Mouse (Mus musculus): ENCODE measurements at regions not wholly inside any gene's neighbourhood (a gene's known extent, or its start where the extent isn't known, plus 50 kb on each side); places are given as distances from the start of the nearest gene placed in this dataset.
"Not testable (repeated sequence)": the region's sequence is repeated elsewhere in the genome, so short reads cannot be mapped to it uniquely, and the experiment has no call there.

GRCm38 (mm10) chr9:88266346-88266745, 60.7 kb upstream of the Nt5e start:
- H3K4me3 ChIP-seq; H3K27me3 ChIP-seq (ENCODE audit: low read depth, poor library complexity, severe bottlenecking); H3K36me3 ChIP-seq; H3K4me1 ChIP-seq; H3K9me3 ChIP-seq (replicated peaks); H3K27ac ChIP-seq (replicated peaks); DNase-seq (ENCODE audit: low spot score): not testable (repeated sequence)
- WGBS = 86% methylated on average over 1 of the region's 1 CpGs

DNA sequence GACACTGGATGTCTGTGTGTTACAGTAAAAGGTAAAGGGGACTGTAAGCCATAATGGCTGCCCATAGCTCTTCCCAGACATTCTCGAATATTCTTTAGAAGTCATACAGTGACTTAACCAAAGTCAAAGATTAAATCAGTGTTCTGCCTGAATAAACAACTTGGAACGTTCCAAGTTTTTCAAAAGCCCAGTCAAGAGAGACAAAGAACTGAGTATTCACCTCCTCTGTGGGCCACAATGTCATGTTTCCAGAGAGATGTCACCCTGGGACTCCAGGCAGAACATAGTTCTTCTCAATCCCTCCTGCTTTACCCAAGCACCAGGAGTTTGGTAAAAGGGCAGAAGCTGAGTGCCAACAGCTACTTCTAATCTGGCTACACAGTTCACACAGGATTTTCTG, 58.2 kb upstream of the Nt5e start:
- Histone ChIP-seq H3K9me3 (replicated peaks) (no peaks in the 10 kb centered on the region), H3K36me3 (no peaks in the 10 kb centered on the region), H3K27ac (replicated peaks) (no peak overlapping the region), H3K4me1 (no peaks in the 10 kb centered on the region), H3K27me3 (ENCODE audit: low read depth, poor library complexity, severe bottlenecking) (no peaks in the 10 kb centered on the region), H3K4me3 (no peak overlapping the region)
- 86% methylated on average over 2 of the region's 2 CpGs for WGBS
- DNase-seq (ENCODE audit: low spot score) = no peak

- H3K4me3 ChIP-seq = no peak overlapping the region
- no peaks in the 10 kb centered on the region for H3K9me3 ChIP-seq (replicated peaks)
- 91% methylated on average over 5 of the region's 5 CpGs for WGBS
Observed at GRCm38 (mm10) chr9:88269216-88269615, 57.8 kb upstream of the Nt5e start.

DNA sequence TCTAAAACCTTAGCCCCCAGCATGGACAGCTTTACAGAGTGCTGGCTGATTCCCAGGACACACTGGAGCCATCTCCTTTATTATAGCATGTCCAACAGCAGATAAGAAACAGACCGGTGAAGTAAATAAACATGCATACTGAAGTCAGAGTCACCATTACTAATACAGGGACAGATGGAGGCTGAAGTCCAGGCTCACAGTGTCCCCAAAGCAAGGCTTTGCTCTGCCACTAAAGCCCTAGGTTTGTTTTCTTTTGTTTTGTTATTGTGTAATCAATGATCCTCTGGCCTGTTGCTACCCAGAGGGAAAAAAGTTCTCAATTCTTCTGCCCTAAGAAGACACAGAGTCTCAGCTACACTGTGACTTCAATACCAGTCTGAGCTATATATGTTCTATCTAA, 56.2 kb upstream of the Nt5e start:
- Histone ChIP-seq H3K9me3 (replicated peaks) (no peaks in the 10 kb centered on the region), H3K4me3 (no peak overlapping the region), H3K27ac (replicated peaks) (no peak overlapping the region), H3K36me3 (no peaks in the 10 kb centered on the region), H3K4me1 (no peaks in the 10 kb centered on the region), H3K27me3 (ENCODE audit: low read depth, poor library complexity, severe bottlenecking) (no peaks in the 10 kb centered on the region)
- 95% methylated on average over 1 of the region's 1 CpGs for WGBS
- no peak for DNase-seq (ENCODE audit: low spot score)

More at GRCm38 (mm10) chr9:88269216-88269615, 57.8 kb upstream of the Nt5e start:
- Histone ChIP-seq H3K36me3 (no peaks in the 10 kb centered on the region), H3K27ac (replicated peaks) (no peak overlapping the region), H3K27me3 (ENCODE audit: low read depth, poor library complexity, severe bottlenecking) (no peaks in the 10 kb centered on the region), H3K4me1 (no peaks in the 10 kb centered on the region)
- no peak for DNase-seq (ENCODE audit: low spot score)

DNA sequence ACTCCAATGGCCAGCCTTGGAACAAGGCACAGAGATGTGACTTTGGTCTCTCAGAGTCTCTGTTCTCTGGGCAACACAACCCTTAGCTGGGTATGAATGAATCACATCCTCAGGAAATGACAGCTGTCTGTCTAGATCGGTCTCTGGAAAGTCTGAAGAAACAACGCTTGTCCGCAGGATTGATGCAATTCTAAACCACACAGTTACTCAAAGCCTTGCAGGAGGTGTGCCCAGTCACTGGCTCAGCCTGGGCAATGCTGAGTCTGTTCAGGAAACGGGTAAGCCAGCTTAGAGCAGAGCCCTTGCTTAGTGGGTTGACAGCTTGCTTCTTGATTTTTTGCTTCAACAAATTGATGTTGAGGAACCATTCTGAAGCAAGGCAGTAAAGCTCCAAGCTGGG, 53.7 kb upstream of the Nt5e start:
- 86% methylated on average over 4 of the region's 4 CpGs for WGBS
- Histone ChIP-seq H3K4me1 (no peaks in the 10 kb centered on the region), H3K4me3 (no peak overlapping the region), H3K36me3 (no peaks in the 10 kb centered on the region), H3K9me3 (replicated peaks) (no peaks in the 10 kb centered on the region), H3K27me3 (ENCODE audit: low read depth, poor library complexity, severe bottlenecking) (no peaks in the 10 kb centered on the region), H3K27ac (replicated peaks) (no peak overlapping the region)
- DNase-seq (ENCODE audit: low spot score) = no peak

GRCm38 (mm10) chr9:88274040-88274439, 53.0 kb upstream of the Nt5e start:
- Histone ChIP-seq H3K9me3 (replicated peaks) (no peaks in the 10 kb centered on the region), H3K27ac (replicated peaks) (no peak overlapping the region), H3K4me3 (no peak overlapping the region), H3K4me1 (no peaks in the 10 kb centered on the region), H3K36me3 (no peaks in the 10 kb centered on the region), H3K27me3 (ENCODE audit: low read depth, poor library complexity, severe bottlenecking) (no peaks in the 10 kb centered on the region)
- no peak for DNase-seq (ENCODE audit: low spot score)

GRCm38 (mm10) chr9:88274681-88275336, 52.2 kb upstream of the Nt5e start:
- H3K4me3 ChIP-seq = no peak overlapping the region
- no peaks in the 10 kb centered on the region for H3K4me1 ChIP-seq
- no peak overlapping the region for H3K27ac ChIP-seq (replicated peaks)
- DNase-seq (ENCODE audit: low spot score) = no peak
- H3K36me3 ChIP-seq = no peaks in the 10 kb centered on the region
- H3K9me3 ChIP-seq (replicated peaks) = no peaks in the 10 kb centered on the region
- no peaks in the 10 kb centered on the region for H3K27me3 ChIP-seq (ENCODE audit: low read depth, poor library complexity, severe bottlenecking)
- WGBS = 67% methylated on average over 3 of the region's 3 CpGs

DNA sequence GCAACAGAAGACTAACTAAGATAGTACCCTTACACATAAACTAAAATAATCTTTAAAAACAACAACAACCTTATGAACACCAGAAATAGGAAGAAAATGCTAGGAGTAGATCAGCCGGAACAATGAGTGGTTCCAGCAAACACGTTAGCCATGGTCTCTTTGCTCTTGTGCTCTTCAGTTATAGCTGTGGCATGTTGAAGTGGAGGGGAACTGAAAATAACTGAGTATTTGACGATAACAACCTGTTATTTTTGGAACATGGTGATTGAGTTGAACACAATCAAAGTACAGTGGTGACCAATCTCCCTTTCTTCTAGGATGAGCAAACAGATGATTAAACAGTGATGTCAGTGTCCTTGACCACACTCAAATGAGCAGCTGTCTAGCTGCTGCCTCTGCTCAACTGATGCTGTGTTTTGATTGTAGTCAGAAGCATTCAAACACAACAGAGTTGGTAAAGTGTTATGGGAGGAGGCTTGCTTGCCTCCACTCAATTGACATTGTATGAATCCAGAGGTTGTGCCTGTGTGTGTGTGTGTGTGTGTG, 50.9 kb upstream of the Nt5e start:
- WGBS = 88% methylated on average over 3 of the region's 3 CpGs
- Histone ChIP-seq H3K36me3 (no peaks in the 10 kb centered on the region), H3K4me3 (no peak overlapping the region), H3K4me1 (no peaks in the 10 kb centered on the region), H3K9me3 (replicated peaks) (no peaks in the 10 kb centered on the region), H3K27me3 (ENCODE audit: low read depth, poor library complexity, severe bottlenecking) (no peaks in the 10 kb centered on the region), H3K27ac (replicated peaks) (no peak overlapping the region)
- no peak for DNase-seq (ENCODE audit: low spot score)

DNA sequence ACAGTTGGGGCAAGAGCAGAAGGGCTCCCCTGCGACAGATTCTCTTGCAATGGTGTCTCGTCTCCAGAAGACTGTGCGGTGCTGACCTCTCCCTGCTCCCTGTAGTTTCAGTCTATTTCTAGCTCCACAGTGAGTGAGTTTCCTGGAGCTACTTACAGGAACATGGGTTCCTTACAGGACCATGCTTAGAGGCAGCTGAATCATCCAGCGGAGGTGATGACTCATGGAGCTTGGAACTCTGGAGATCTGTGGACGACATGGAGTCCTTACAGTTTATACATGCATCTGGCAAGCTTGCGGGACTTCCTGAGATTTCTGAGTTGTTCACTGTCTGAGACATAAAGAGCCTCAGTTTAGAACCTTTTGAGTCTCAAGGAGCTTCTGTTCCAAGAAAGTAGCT, 50.0 kb upstream of the Nt5e start:
- no peak for DNase-seq (ENCODE audit: low spot score)
- Histone ChIP-seq H3K4me3 (no peak overlapping the region), H3K4me1 (no peaks in the 10 kb centered on the region), H3K9me3 (replicated peaks) (no peaks in the 10 kb centered on the region), H3K27me3 (ENCODE audit: low read depth, poor library complexity, severe bottlenecking) (no peaks in the 10 kb centered on the region), H3K27ac (replicated peaks) (no peak overlapping the region), H3K36me3 (no peaks in the 10 kb centered on the region)
- 86% methylated on average over 6 of the region's 6 CpGs for WGBS
